Mouse (Mus musculus) adrenal gland, postnatal 36 days (tissue): Measurements from ENCODE around the gene Pard3. TPM values are rescaled to one million over a fixed set of nuclear protein-coding genes. Genes with fewer than 3 reads are reported as not detected.
"Not testable (repeated sequence)": the region's sequence is repeated elsewhere in the genome, so short reads cannot be mapped to it uniquely, and the experiment has no call there.

Experiments used
- DNase-seq, 2 experiments: peaks; one replicate each; pipeline ENCODE4 v3.0.0; 2021; ENCODE audit warnings: mixed read lengths in 1 of 2
- total RNA-seq, 2 experiments: library from RNA; stranded (reverse); gene quantifications; 2 replicates each; pipeline ENCODE4 v1.2.3; 2021

Pard3 gene
- total RNA-seq, 2 experiments from 2014 or later: 40.4 to 41.3 TPM

DNA sequence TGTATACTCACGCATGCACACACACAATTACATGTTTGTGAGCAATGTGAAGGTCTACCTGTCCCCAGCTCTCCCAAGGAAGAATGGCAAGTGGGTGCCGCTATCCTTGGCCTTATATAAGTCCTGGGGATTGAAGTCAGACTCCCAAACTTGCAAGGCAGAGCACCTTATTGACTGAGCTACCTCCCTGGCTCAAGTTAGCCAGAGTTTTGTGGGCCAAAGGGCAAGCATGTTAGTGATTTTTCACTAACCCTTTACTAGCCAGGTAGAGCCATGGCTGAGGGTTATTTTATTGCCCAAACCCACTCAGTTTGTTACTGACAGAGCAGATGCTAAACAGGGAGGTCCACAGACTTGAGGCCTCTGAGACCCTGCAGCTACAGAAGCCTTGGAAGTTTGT, 73.1 kb downstream of the Pard3 start:
- no peak for DNase-seq

DNA sequence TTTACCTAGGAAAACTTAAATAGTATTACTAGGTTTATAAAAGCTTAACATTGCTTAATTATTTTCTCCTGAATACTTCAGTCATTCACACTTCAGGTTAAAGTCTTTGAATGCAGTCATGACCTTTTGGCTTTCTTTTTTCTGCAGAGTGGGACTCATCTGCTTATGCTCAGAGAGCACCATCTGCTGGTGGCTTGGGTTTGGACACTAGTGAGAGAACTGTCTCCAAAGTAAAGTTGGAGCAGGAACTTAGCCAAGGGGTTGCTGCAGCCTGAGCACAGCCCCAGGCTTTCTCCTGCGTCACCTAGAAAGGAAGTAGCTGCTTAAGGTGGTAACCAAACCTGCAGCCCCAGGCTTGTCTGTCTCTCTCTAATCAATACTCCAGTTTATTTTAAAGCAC, 75.5 kb downstream of the Pard3 start:
- DNase-seq: peak; percentile 84 to 87

DNA sequence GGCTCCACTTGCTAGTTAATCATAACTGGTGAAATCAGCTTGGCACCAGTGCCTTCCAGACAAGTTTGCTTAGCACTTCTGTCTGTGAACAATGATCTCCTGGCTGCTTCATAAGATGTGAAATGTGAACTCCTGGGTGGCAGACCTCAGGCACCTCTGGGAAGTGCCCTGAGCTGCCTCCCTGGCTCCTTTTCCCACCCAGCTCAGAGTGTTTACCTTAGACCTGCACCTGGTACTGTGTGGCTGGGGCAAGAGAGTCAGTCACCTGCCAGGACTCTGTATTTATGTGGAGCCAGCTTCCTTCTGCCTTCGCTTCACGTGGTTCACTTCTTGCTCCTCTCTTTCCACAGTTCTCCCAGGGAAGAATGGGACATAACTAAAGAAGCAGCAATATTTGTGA, 77.3 kb downstream of the Pard3 start:
- DNase-seq: no peak

DNA sequence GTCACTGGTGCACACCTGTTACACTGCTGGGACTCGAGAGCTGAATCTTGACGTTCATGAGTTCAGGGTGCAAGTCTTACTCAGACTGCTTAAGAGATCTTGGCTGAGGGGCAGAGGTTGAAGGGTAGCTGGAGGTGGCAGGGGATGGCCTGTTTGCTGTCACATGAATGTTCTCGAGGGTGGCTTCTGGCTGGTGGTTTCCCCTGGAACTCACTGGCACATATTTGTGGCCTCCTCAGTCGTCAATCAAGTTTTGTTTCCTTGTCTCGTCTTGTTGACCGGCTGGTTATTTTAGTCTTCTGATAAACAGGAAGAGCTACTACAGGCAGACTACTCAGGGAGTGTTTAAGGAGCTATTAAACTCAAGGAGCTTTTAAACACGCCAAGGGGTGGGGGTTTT, 79.9 kb downstream of the Pard3 start:
- DNase-seq: no peak

DNA sequence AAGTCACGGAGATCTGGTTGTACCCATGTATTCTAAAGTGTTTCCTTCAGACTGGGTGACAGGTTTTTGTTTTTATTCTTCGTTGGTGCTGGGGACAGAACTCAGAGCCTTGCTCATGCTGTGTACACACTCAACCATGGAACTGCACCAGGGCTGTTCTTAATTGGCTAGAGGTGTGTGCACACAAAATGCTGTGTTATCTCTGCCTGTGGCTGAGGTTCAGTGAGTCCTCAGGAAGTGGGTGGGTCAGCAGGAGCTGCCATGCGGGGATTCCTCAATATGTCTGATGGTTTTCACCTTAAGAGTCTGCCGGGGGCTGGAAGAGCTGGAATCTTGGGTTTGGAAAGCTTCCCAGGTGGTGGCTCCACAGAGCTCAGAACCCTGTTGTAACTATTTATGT, 80.9 kb downstream of the Pard3 start:
- DNase-seq: no peak

DNA sequence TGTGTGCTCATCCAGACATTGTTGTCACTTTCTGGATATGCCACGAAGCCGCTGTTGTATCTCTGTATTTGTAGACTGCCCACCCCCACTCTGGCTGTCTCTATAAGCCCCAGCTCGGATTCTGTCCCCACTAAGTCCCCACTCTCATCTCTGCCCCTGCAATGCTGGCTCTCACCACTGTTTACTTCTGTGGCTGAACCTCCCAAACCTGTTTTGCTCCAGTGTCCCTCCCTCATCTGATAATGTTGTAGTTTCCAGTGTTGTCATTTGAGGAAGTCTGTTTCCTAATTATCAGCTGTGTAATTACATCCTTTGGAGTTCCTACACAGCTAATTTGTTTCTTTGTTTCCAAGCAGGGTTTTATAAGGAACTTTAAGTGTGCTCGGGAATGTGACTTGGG, 81.4 kb downstream of the Pard3 start:
- DNase-seq: no peak

DNA sequence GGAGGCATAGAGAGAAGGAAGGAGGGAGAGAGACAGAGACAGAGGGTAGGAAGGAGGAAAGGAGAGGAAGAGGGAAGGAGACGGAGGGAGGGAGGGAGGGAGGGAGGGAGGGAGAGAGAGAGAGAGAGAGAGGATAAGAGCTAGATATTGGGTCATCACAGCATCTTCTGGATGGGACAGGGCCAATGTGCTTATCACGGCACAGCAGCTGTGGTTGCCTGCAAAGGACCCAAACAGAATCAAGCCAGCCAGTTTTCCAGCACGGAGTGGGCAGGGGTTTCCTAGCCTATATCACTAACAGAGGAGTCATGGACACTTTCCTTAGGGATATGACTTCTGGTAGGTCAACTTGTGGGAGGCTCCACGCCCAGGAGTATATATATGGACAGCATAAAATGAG, 82.4 kb downstream of the Pard3 start:
- DNase-seq: no peak

DNA sequence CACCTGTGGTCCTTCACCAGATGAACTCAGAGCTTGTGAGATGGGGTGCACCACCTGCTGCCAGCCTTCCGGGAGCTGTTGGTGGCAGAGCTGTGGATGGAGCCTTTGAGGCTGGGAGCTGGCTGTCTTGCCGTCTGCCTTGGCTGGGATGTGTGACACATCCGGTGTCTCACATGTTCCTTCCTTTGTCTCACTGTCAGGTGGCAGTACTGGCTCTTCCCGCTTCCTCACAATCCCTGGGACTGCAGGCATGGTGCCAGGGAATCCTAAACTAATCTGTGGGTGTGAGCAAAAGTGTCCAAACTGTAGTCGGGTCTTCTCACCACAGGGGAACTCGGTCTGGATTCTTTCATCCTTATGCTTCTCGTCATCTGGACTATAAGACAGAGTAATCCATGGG, 85.1 kb downstream of the Pard3 start:
- peak in 1 of 2 experiments; percentile 16 for DNase-seq

DNA sequence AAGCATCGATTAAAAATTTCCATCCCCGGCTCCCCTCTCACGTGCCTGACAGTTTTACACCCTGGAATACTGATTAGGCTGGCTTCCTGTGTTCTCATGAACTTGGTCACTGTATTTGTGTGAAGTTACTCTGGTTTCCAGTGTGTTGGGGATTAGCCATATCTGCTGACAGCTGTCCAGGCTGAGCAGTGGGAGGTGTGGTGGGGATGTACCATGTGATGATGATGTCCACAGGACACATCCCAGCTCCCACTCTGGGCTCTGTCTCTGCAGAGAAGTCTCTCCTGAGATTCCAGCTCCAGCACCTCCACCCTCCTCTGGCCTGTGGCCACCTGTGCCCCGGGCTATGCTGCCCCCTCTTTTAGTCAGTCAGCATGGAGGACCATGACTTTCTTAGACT, 87.0 kb downstream of the Pard3 start:
- no peak for DNase-seq

DNA sequence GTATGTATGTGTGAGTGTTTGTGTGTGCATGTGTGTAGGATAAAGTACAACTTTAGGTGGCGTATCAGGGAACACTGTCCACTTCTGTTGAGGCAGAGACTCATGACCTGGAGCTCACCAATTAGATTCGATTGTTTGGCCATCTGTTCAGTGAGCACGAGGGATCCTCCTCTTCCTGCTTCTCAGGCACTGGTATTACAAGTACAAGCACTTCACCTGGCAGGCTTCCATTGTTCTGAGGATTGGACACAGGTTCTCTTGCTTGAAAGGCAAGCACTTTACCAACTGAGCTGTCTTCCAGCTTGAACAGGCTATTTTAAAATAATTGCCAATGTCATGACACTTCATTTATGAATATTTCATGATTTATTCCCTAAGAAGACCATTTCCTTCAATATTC, 88.0 kb downstream of the Pard3 start:
- DNase-seq: no peak

DNA sequence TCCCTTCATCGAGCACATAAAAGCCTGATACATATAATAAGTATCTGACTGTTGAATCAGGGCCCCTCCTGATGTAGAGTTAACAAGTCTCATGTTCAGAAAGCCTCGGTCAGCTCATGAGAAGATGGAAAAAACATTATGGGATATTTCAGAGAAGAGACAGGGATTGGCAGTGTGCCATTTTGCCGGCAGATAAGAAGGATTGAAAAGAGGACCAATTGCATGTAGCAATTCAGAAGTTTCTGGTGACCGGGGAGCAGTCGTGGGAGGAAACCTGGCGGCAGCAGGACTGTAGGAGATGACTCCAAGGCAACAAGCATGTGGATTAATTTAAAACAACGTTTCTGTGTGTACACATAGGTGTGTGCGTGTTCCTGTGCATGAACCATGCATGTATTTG, 93.4 kb downstream of the Pard3 start:
- DNase-seq: peak; percentile 36 to 58

DNA sequence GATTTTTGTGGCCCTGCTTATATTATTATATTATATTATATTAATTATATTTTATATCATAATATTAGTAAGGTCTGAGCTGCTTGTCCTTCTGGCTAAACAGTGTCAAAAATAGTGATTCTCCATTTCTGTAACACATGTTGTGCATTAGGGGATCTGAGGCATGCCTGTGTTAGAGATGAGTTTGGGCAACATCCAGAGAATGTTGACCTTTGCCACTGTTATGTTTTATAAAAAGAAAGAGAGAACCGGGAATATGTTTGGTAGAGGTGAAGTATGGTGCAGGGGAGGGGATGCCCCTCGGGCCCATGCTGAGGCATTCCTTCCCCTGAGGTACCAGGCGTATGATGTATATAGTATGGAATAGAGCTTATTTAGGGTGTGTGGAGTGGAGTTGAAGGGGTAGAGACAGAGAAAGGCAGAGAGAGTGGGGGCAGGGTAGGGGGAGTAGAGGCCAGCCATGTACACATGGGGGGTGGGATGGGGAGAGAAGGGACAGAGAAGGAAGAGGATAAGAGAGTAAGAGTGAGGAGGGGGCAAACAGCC, 95.8 kb downstream of the Pard3 start:
- no peak for DNase-seq

DNA sequence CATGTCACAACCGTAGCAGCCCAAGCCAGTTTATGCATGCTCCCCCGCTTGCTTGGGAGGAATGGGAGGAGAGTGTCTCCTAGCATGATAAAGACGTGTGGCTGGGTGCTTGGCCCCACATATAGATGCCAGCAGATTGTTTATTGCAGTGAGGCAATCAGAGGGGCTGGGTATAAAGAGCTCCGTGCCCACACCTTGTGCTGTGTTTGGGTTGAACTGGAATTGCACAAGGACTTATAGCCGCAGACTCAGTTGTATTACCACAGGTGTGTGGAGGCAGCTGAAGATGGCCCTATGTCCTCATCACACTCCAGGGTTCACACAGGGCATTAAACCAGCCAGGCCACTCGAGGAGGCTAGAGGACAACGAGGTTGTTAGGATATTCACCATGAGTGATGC, 98.2 kb downstream of the Pard3 start:
- no peak for DNase-seq

DNA sequence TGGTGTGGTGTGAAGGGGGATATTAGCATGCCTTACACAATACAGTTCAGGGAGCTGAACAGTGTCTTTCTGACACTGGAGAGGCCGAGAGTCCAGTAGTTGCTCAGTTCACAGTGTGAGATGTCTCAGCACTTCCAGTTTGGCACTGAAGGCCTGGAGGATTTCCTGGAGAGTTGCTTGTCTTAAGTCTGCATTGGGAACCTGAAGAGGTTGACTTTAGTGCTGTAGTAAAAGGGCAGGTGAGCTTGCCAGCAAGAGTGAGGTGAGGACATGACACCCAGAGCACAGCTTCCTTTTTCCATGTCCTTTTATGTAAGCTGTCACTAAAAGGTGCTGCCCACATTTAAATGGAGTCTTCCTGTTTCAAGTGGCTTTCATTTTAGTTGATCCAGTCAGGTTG, 99.1 kb downstream of the Pard3 start:
- DNase-seq: no peak

DNA sequence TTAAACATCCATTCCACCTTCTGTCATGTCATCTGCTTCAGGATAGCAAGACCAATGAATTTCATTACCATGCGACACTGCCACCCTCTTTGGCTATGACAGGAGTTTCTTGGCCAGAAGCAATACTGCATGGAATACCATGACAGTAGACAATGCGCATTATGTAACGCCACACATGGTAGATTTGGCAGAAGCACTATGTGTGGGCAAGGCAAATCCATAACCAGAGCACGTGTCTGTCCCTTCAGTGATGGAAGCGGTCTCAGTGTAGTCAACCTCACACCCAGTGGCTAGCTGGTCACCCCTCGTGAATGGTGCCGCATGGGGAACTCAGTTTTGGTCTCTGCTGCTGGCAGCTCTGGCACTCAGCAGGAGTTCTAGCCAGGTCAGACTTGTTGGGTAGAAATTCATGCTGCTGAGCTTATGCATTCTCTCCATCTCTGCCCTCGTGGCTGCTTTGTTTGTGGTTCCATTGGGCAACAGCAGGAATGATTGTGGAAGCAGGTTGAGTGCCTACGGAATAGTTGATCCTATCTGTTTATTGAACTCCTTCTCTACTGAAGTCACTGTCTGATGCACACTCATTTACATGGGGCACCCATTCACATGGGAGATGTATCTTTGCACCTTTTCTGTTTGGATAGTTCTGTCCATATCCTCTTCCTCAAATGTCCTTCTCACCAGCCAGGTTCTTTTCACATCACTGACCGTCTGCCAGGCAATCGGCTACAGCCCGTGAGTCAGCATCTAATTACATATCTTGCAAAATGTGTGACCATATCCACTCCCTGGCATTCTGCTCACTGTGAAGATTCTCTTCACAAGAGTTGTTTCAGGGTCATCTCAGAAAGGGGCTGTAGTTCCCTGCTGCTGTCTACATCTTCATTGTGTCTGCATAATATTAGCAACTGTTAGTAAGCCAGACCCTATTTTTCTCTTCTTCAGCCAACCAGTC, 100.9 kb downstream of the Pard3 start:
- DNase-seq: no peak

DNA sequence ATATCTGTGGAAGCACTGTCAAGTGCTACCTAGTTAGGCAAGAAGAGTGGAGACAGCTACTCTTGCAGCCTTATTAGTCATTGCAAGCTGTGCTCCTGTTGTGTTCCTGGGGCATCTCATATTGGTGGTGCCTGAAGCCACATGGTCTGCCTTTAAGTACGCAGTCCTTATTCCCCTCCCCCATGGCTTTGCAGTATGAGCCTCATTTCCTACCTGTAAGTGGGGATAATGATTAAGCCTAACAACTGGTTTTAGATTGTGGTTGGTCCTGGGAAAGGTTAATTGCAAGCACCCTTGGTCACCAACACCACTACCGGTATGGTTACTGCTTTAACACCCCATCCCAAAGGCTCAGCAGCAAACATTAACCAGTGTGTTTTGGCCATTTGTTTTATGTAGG, 104.8 kb downstream of the Pard3 start:
- no peak for DNase-seq

DNA sequence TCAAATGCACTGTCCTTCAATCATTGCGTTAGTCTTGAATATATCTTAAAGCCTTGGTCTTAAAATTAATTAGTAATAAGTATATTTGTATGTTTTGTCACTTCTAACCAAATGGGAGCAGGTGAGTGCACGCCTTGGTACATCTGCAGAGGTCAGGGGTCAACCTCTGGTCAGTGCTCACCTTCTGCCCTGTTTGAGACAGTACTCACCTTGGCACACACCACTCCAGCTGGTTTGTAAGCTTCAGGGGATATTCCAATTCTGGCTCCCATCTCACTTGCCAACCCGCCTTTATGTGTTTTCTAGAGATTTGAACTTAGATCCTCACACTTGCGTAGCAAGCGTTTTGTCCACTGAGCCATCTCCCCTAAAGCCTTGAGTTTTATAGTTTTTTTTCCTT, 105.7 kb downstream of the Pard3 start:
- no peak for DNase-seq

DNA sequence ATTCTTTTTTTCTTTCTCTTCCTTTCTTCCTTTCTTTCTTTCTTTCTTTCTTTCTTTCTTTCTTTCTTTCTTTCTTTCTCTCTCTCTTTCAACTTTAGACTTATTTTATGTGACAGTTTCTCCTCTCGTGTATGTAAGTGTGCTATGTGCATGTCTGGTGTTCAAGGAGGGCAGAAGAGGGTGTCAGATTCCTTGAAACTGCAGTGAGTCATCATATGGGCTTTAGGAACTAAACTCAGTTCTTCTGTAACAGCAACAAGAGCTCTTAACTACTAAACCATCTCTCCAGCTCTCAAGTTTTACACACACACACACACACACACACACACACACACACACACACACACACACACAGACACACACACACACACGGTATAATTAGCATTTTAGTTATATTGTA, 106.7 kb downstream of the Pard3 start:
- not testable (repeated sequence) for DNase-seq

DNA sequence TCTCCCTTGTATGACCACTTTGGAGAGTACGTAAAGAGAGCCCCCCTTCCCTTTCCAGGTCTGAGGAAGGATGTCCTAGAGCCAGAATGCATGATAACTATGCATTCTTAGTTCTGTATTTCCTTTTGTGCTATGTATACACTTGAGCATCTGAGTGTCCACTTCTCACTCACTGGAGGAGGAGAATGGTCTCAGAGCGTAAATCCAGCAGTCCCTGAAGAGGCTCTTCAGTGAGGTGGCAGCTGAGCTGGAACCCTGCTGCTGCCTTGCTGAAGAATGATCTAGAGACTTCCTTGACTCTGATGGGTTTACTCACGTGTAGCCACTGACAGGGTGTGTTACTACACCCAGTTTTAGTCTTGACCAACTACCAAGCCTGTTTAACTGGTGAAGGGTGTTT, 107.2 kb downstream of the Pard3 start:
- DNase-seq: no peak

DNA sequence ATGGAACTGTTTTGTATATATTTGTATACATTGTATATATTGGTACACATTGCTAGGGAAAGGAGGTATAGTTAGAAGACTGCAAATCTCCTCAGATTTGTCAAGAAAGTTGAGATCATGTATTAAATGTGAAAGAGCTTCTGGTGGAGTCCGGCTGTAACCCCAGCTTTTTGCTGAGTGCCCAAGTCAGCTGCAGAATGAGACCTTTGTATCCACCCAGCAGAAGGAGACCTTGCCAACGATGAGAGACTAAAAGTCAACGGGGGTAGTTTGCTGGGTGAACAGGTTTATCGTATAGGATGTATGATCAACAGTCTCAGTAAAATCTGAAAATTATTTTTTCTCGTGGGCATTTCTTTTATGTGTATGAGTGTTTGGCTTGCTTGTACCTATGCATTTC, 109.8 kb downstream of the Pard3 start:
- no peak for DNase-seq

DNA sequence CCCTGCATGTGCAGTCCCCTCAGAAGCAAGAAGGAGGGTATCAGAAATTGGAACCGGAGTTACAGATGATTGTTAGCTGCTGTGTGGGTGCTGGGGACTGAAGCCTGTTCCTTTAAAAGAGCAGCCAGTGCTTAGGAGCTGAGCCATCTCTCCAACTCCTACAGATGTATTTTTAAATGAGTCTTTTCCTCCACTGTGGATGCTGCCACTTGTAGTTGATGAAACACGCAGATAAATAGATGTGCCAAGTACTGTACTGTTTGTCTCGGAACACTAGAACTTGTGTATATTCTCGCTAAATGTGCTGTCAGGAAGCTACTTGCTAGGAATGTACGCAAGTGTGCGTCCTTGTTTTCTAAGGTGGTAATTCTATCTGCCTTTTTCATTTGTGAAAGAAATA, 110.7 kb downstream of the Pard3 start:
- no peak for DNase-seq

DNA sequence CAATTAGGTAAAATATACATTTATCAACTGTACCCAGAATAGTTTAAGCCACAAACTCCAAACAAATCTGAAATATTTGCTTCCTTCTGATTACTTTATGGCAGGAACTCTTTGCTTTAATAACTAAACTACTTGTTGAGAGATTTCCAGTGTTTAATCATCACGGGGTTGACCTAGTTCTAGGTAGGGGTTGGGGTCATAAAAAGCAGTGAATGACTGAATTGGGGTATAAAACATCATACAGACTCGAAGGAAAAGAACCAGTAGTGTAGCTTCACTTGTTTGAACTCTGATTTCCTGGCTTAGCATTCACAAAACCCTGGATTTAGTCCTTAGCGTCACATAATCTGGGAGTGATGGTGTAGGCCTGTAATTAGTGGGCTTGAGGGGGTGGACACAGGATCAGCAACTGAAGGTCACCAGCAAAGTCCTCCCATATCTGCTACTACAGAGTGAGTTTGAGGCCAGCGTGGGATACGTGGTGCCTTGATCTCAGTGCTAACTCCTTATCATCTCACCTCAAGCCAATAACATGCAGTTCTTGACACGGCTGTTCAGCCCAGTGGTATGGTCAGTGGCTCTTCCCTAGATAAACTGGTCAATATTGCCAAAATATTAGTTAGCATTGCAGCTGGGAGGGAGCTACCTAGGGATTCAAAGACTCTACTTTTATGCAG, 111.6 kb downstream of the Pard3 start:
- DNase-seq: no peak

DNA sequence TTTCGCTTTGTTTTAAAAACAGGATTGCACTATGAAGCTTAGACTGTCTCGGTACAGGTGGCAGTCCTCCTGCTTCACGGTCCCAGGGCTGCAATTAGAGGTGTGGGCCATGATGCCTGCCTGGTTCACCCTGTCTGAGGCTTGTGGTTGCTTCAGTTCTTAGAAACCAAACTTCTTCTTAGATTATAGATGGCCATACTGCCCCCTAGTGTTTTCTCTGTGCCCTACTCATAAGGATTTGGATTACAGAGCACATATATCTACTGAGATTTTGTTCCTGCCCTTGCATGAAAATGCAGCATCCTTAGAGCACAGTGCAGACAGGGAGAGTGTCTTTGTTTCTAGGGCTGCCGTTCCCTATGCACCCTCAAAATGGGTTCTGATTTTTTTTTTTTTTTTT, 114.9 kb downstream of the Pard3 start:
- peak in 1 of 2 experiments; percentile 53 for DNase-seq
